Mouse (Mus musculus) lung, postnatal 0 days (tissue): ENCODE results near the gene Proser1. TPM values are rescaled to one million over a fixed set of nuclear protein-coding genes. Genes with fewer than 3 reads are reported as not detected.

Experiments
- ATAC-seq: fragments of 200-750 bp; cut with Nextera tagmentation; 2 replicates; pipeline ENCODE4 v1.8.0; 2017; ENCODE audit warnings: moderate library complexity
- DNase-seq: peaks from one replicate; pipeline ENCODE4 v3.0.0-alpha.2; 2016; ENCODE audit warnings: low spot score
- H3K27ac ChIP-seq: fragments of 300-500 bp; sonication (generic); 2 replicates; pipeline ENCODE4 v1.5.1; 2014; ENCODE audit warnings: antibody characterized with exemption, mild to moderate bottlenecking, low read length, mixed read lengths
- H3K27me3 ChIP-seq: fragments of 300-500 bp; sonication (generic); replicated peaks from 2 replicates; pipeline ENCODE4 v1.6.1; 2014; ENCODE audit warnings: low read length, mixed read lengths; ENCODE audit not compliant: insufficient read depth
- H3K36me3 ChIP-seq: fragments of 300-500 bp; sonication (generic); 2 replicates; pipeline ENCODE4 v1.6.1; 2014; ENCODE audit warnings: low read length, mixed read lengths; ENCODE audit not compliant: insufficient read depth
- H3K4me1 ChIP-seq: fragments of 300-500 bp; sonication (generic); 2 replicates; pipeline ENCODE4 v1.6.1; 2014; ENCODE audit warnings: antibody characterized with exemption, low read depth, low read length, mixed read lengths; ENCODE audit not compliant: insufficient read depth
- H3K4me2 ChIP-seq: fragments of 300-500 bp; sonication (generic); replicated peaks from 2 replicates; pipeline ENCODE4 v1.6.1; 2014; ENCODE audit warnings: low read depth, mild to moderate bottlenecking, low read length, moderate library complexity, mixed read lengths
- H3K4me3 ChIP-seq: fragments of 300-500 bp; sonication (generic); 2 replicates; pipeline ENCODE4 v1.5.1; 2014; ENCODE audit warnings: low read depth, low read length
- H3K9ac ChIP-seq: fragments of 300-500 bp; sonication (generic); replicated peaks from 2 replicates; pipeline ENCODE4 v1.6.1; 2014; ENCODE audit warnings: low read depth, mild to moderate bottlenecking
- H3K9me3 ChIP-seq: fragments of 300-500 bp; sonication (generic); 2 replicates; pipeline ENCODE4 v1.6.1; 2016; ENCODE audit warnings: low read length, mixed read lengths
- CTCF ChIP-seq: IDR thresholded peaks from 2 replicates; pipeline ENCODE4 v1.5.1; 2016; ENCODE audit warnings: antibody characterized with exemption, mild to moderate bottlenecking
- EP300 ChIP-seq: IDR thresholded peaks from 2 replicates; pipeline ENCODE4 v1.6.1; 2016; ENCODE audit warnings: antibody characterized with exemption, mild to moderate bottlenecking, control low read depth
- WGBS: fragments of 180-500 bp; shearing (Covaris S2); extraction: QIAGEN DNeasy Blood & Tissue Kit; methylation state at CpG from one replicate; pipeline ENCODE4 v1.1.7; 2014; 5-methylcytosine and 5-hydroxymethylcytosine counted together
- polyA plus RNA-seq: library from polyadenylated mRNA; unstranded; fragments of >200 nt; fragmentation: Nextera tagmentation; extraction: Ambion mirVana; gene quantifications from 2 replicates; pipeline ENCODE4 v1.2.1, GENCODE M21; 2015

Proser1 gene
- polyA plus RNA-seq, 1 experiment from 2014 or later = 10.8 TPM

DNA sequence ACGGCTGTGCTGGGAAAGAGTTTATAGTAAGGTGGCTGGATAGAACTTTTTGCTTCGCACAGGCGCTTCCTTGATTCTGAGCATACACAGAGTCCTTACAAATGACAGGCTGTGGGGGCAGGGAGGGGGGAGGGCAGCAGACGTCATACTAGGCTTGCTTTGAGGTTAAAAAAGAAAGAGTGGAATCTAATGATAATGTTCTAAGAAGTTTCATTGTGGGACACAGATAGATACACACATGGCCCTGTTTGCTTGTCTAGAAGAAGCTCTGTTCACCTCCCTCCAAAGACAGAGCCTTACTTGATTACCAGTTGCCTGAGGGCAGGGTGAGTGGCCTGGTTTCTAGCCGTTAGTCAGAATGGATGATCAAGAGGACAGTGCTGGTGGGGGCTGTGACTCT is 49.6 kb downstream of the Proser1 start:
- no peaks in the 10 kb centered on the region for H3K36me3 ChIP-seq
- H3K4me2 ChIP-seq = no peak overlapping the region
- no peak overlapping the region for H3K9ac ChIP-seq
- H3K9me3 ChIP-seq = no peaks in the 10 kb centered on the region
- no peak overlapping the region for H3K27ac ChIP-seq
- H3K4me3 ChIP-seq = no peak overlapping the region
- no peaks in the 10 kb centered on the region for H3K4me1 ChIP-seq
- ATAC-seq (no peak), DNase-seq (no peak)
- TF ChIP-seq EP300 (no peak), CTCF (no peak)
- H3K27me3 ChIP-seq = no peaks in the 10 kb centered on the region
- 55% methylated on average over 5 of the region's 5 CpGs for WGBS

DNA sequence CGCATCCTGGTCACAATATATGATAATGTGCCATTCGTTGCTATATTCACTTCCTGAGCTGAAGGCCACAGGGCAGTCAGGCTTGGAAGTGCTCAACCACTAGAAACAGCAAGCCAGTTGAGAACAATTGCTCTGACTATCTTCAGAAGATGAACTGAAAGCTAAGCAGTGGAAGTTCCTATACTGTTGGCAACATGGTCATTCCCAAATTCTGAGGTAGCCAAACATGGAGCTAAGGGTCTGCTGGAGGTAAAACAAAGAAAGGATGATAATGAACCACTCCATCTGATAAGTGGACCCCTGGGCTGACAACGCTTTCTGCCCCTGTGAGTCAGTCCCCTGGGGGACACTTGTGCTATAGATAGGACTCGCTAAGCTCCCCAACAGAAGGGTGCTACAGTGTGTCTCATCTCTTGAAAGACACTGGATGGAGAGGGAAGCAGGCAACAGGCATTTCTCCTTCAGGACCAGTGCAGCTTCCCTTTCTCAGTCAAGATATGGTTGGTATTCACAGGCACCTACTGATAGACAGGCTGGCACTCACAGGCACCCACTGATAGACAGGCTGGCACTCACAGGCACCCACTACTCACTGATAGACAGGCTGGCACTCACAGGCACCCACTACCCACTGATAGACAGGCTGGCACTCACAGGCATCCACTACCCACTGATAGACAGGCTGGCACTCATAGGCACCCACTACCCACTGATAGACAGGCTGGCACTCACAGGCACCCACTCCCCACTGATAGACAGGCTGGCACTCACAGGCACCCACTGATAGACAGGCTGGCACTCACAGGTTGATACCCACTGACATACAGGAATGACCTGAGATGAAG is 51.0 kb downstream of the Proser1 start:
- no peak overlapping the region for H3K4me3 ChIP-seq
- no peak overlapping the region for H3K9ac ChIP-seq
- no peaks in the 10 kb centered on the region for H3K36me3 ChIP-seq
- H3K27me3 ChIP-seq = no peaks in the 10 kb centered on the region
- H3K4me1 ChIP-seq = no peaks in the 10 kb centered on the region
- no peak for TF ChIP-seq EP300
- TF ChIP-seq CTCF = no peak
- H3K4me2 ChIP-seq = no peak overlapping the region
- H3K9me3 ChIP-seq = no peaks in the 10 kb centered on the region
- no peak for ATAC-seq
- WGBS = 64% methylated on average over 4 of the region's 4 CpGs
- no peak overlapping the region for H3K27ac ChIP-seq
- DNase-seq = no peak

DNA sequence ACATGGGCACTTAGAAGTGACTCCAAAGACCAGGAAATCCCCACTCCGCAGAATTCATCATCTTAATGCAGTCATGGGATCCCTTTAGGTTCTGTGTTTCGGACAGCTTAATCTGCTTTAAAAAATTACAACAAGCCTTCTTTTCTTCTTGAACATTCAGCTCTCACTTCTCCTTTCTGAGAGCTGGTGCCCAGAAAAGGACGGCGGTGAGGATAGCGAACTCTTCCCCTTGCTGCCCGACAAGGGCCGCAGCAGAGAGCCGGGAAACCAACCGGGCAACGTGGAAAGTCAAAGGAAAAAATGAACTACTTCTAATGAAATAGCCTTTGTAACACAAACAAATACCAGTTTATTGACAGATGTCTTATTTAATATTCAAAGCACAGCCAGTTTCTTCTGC is 59.3 kb downstream of the Proser1 start:
- H3K27me3 ChIP-seq = no peaks in the 10 kb centered on the region
- WGBS = 88% methylated on average over 10 of the region's 10 CpGs
- H3K36me3 ChIP-seq = no peaks in the 10 kb centered on the region
- no peak for DNase-seq
- H3K4me3 ChIP-seq = no peak overlapping the region
- no peak for ATAC-seq
- H3K9ac ChIP-seq = no peak overlapping the region
- H3K4me2 ChIP-seq = no peak overlapping the region
- no peaks in the 10 kb centered on the region for H3K4me1 ChIP-seq
- no peak for TF ChIP-seq EP300
- TF ChIP-seq CTCF = no peak
- H3K27ac ChIP-seq = no peak overlapping the region
- no peaks in the 10 kb centered on the region for H3K9me3 ChIP-seq

DNA sequence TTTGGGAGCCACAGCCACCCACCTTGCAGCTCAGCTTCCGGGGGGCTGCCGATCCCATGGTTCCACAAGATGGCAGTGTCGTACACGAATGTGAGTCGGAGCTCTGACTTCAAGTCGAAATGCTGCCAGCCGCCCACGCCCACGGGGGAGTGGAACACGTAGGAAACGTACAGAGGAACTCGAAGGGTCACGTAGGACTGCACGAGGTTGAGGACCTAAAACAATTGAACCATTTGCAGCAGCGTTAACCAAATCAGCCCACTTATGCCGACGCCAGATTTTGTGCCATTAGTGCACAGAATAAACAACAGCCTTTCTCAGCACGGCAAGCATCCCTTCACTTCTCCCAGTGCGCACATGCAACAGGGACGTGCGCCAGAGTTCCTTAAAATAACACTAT is 62.3 kb downstream of the Proser1 start:
- DNase-seq (peak; percentile 80), ATAC-seq (peak; percentile 43; the same call in 1 of the 2 replicates)
- H3K27ac ChIP-seq = no peak overlapping the region
- H3K4me2 ChIP-seq = peak overlapping the region; percentile 63
- WGBS = 5% methylated on average over 21 of the region's 21 CpGs
- peak; percentile 85 for TF ChIP-seq CTCF
- TF ChIP-seq EP300 = no peak
- no peaks in the 10 kb centered on the region for H3K4me1 ChIP-seq
- H3K9me3 ChIP-seq = no peaks in the 10 kb centered on the region
- no peak overlapping the region for H3K9ac ChIP-seq
- no peaks in the 10 kb centered on the region for H3K36me3 ChIP-seq
- no peaks in the 10 kb centered on the region for H3K27me3 ChIP-seq
- H3K4me3 ChIP-seq = peak overlapping the region; percentile 27; the same call in 1 of the 2 replicates

DNA sequence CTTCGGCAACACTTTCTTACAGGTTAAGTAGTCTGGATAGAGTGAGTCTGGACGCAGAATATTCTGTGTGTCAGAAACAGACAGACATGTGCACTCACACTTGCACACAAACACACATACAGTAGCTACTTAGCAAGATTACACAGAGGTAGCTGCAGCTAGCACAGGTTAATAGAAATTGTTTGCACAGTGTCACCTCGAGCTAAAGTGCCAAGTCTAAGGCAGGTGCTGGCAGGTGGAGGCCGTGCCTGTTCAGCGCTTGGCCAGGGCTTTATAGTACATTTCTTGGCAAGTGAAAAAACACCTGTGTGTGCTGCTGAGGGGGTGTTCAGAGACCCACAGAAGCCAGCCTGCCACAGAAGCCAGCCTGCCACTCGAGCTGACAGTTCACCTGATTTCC is 66.8 kb downstream of the Proser1 start:
- ATAC-seq (peak; percentile 62; the same call in 1 of the 2 replicates), DNase-seq (peak; percentile 49)
- 48% methylated on average over 6 of the region's 6 CpGs for WGBS

More for the DNA sequence above, 66.8 kb downstream of the Proser1 start:
- no peaks in the 10 kb centered on the region for H3K4me1 ChIP-seq
- no peaks in the 10 kb centered on the region for H3K27me3 ChIP-seq
- no peak for TF ChIP-seq CTCF
- TF ChIP-seq EP300 = no peak
- no peak overlapping the region for H3K27ac ChIP-seq
- H3K4me2 ChIP-seq = no peak overlapping the region
- no peaks in the 10 kb centered on the region for H3K36me3 ChIP-seq
- H3K4me3 ChIP-seq = no peak overlapping the region
- no peaks in the 10 kb centered on the region for H3K9me3 ChIP-seq
- no peak overlapping the region for H3K9ac ChIP-seq

Other genes with a start within 250 kb of the Proser1 start
- gene Nhlrc3, start 334 bp upstream of the Proser1 start, polyA plus RNA-seq = 11.1 and 11.2 TPM in 2 replicates
- gene Stoml3, start 25.0 kb downstream of the Proser1 start, polyA plus RNA-seq = 0.08 and 0.20 TPM in 2 replicates
- gene Frem2, start 193.7 kb downstream of the Proser1 start, polyA plus RNA-seq = 1.6 and 1.8 TPM in 2 replicates